Mouse (Mus musculus) adrenal gland (tissue): ENCODE measurements at regions not wholly inside any gene's neighbourhood (a gene's known extent, or its start where the extent isn't known, plus 50 kb on each side); places are given as distances from the start of the nearest gene placed in this dataset.

Experiments
- intact Hi-C: fragments of 180-260 bp; cut with DNase I; formaldehyde crosslinking; loops from one replicate; pipeline ENCODE4 v1.15.1; 2025

- intact Hi-C loops, result no loop called here
Measured at GRCm38 (mm10) chr13:101508331-101508730, 259.7 kb downstream of the Pik3r1 start.

DNA sequence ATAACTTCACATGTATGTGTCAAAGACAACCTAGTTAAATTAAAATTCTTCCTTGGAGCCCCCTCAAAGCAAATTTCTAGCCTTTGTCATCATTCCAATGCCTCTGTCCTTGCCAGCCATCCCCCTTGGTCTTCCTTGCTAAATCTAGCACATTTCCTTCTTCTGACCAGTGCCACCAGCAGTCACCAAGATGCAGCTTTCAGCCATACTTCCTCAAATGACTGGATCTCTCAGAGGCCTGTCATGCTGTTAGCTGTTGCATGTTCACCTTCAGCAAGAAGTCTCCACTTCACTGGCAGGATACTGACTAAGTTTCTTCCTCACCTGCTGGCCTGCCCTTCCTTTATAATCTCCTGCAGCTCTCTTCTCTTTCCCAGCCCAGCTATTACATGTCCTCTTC lies 261.3 kb downstream of the Pik3r1 start:
- intact Hi-C loops, result no loop called here

DNA sequence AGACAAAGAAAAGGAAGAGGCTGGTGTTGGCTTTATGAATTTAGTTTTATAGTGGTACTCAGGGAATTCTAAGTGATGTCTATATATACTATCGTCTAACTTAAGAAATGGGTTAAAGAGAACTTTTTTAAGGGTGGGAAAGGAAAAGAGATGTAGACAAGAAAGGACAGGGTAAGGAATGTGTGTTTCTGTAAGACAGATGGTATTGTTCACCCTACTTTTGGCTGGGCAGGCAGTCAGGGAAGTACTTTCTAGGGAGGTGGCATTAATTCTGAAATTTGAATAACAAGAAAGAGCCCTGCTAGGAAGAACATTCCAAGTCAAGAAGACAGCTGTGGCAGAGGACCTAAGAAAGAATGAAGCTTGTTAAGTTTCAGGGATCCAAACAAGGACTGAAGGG lies 263.0 kb downstream of the Pik3r1 start:
- intact Hi-C loops, result no loop called here

GRCm38 (mm10) chr13:101504241-101504640 lies 263.8 kb downstream of the Pik3r1 start:
- intact Hi-C loops, result no loop called here

GRCm38 (mm10) chr13:101501845-101502284 lies 266.2 kb downstream of the Pik3r1 start:
- intact Hi-C loops, result no loop called here

GRCm38 (mm10) chr13:101501061-101501460 lies 267.0 kb downstream of the Pik3r1 start:
- intact Hi-C loops, result no loop called here

GRCm38 (mm10) chr13:101491835-101492234 lies 276.2 kb downstream of the Pik3r1 start:
- intact Hi-C loops, result no loop called here

GRCm38 (mm10) chr13:101490961-101491360 lies 277.1 kb downstream of the Pik3r1 start:
- intact Hi-C loops, result no loop called here

DNA sequence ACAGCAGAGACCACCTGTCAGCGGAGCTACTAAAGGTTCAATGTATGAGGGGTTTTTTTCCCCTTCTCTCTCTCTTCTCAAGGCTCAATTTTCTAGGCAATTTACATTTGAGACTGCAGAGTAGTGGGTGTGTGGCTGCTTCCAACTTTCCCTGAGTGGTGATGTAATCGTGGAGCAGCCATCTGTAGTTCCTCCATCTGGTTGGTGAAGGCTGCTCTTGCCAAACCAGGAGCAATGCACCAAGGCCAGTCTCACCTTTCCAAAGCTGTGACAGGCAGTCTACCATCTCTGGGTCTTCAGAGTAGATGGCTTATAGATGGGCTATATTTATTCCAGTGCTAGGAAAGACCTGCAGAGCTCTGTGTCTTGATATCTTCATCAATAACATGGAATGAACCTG lies 280.4 kb downstream of the Pik3r1 start:
- intact Hi-C loops, result no loop called here

DNA sequence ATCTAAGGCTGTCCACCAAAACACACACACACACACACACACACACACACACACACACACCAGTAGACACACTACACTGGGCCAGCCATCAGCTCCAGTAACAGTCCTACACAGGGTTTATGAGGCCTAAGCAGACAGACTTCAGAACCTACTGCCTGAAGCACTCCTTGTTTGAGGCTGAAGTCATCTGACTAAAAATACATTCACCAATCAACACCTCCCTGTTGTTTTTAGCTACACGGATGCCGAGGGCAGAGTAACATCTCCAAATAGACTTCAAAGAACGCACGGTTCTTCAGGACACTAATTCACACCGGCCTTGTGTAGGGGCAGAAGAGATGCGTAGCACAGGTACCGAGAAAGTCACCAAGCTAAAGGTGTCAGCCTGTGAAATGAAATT lies 282.2 kb downstream of the Pik3r1 start:
- intact Hi-C loops, result no loop called here

DNA sequence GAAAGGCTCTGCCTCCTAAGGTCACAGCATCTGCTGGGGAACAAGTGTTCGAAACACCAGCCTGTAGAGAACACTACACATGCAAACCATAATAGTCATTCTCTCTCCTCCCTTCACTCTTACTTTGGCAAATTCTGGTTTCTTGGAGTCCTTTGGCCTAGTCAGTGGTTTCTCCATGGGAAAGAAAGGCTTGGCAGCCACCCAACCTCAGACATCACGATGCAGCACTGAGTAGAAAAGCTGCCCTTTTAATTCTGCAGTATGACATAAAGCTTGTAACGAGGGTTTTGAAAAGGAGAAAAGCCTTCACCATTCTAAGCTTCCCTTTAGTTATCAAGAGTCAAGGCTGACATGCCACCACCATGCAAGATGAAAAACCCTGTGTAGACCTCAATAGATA lies 284.2 kb downstream of the Pik3r1 start:
- intact Hi-C loops, result no loop called here

GRCm38 (mm10) chr13:101481551-101482184 lies 286.3 kb downstream of the Pik3r1 start:
- intact Hi-C loops, result no loop called here

DNA sequence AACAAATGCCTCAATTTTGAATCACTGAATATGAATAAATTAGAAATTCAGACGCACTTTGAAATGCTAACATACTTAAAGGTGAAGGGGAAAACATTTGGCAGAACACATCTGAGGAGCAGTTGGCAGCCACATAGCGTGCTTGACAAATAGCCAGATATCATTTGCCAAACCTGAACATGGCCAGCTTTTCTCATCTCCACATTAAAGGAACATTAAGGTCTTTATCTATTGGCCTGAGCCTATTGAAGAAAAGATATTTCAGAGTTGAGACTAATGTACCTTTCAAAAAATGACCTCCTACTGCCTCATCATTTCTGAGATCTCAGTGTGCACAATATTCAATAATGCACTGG lies 288.7 kb downstream of the Pik3r1 start:
- intact Hi-C loops, result no loop called here

- intact Hi-C loops, result no loop called here
Measured at GRCm38 (mm10) chr13:101478608-101479296, 289.3 kb downstream of the Pik3r1 start.

DNA sequence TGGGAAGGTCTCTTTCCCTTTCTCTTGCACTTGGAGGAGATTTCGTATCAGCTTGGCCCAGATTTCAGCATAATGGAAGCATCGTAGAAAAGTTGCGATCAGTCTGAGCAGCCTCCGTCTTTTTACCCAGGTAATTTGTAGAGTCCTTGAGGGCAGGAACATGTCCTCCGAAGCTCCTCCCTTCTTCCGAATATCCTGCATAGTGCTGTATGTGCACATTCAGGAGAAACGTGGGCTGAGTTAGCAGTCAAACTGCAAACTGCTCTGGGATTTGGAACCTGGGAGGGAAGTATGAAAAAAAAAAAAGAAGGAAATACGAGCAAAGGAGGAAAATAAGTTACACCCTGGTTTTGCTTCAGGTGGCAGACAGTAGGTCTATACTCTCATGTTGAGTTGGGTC lies 294.7 kb downstream of the Pik3r1 start:
- intact Hi-C loops, result no loop called here

DNA sequence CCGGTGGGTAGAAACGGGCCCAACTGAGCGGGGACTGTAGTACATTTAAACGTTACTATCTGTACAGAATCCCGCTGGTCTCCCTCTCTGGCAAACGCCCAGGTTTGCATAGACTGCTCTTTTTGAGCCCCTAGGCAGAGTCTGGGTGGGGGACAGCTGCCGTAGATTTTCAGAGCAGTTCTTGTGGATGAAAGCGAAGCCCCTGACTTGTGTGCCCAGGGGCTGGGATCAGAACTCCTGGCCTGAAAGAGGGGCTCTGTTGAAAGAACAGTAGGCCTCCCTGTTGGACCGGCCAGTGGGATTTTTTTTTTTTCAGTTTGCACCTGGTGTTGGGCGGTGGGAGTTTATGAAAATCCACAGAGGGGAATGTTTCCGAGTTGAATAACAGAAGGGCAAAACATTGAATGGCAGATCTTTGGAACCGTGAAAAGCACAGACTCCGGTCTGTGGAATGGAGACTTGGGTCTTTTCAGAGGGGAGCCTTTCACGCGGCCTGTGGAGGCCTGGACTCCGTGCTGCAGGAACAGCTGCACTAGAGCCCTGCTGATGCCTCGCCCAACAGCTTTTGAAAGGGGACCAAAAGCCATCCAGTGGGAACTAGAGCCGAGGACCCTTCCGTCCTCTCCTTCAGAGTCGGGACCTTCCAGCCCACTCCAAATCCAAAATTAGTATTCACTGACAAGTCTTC lies 297.3 kb downstream of the Pik3r1 start:
- intact Hi-C loops, result no loop called here

- intact Hi-C loops, result no loop called here
Measured at GRCm38 (mm10) chr13:101465748-101466127, 302.3 kb downstream of the Pik3r1 start.

GRCm38 (mm10) chr13:101464928-101465747 lies 302.9 kb downstream of the Pik3r1 start:
- intact Hi-C loops, result no loop called here

GRCm38 (mm10) chr13:101456926-101457325 lies 311.1 kb downstream of the Pik3r1 start:
- intact Hi-C loops, result no loop called here

DNA sequence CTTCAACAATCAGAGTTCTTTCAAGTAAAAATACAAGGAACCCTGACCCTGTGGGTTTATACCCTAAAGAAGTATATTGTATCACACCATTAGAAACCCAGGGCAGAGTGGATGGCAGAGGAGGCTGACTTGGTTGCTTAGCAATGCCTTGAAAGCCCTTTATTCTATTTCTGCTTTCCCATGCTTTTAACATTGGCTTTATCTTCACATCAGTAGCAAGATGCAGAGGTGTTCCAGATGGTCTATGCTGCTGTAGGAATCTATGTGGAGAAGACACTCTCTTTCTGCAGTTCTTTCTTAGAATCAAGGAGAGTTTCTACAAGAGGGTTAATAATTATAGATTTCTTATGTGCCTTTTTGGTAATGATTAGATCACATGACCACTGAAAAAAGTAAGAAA lies 313.7 kb downstream of the Pik3r1 start:
- intact Hi-C loops, result no loop called here

GRCm38 (mm10) chr13:101450501-101450900 lies 317.5 kb downstream of the Pik3r1 start:
- intact Hi-C loops, result no loop called here

GRCm38 (mm10) chr13:101439517-101439916 lies 328.5 kb downstream of the Pik3r1 start:
- intact Hi-C loops, result no loop called here
